Mouse (Mus musculus) inflammation-experienced regulatory T-cells, adult 16 weeks (primary cell): ENCODE data around the gene Cysrt1. TPM values are rescaled to one million over a fixed set of nuclear protein-coding genes. Genes with fewer than 3 reads are reported as not detected.

Source experiments
- polyA plus RNA-seq: library from polyadenylated mRNA; unstranded; fragments of 100-300 nt; shearing (Covaris generic); gene quantifications from one replicate; pipeline ENCODE4 v1.2.1, GENCODE M21; 2017

Cysrt1 gene
- not detected for polyA plus RNA-seq

DNA sequence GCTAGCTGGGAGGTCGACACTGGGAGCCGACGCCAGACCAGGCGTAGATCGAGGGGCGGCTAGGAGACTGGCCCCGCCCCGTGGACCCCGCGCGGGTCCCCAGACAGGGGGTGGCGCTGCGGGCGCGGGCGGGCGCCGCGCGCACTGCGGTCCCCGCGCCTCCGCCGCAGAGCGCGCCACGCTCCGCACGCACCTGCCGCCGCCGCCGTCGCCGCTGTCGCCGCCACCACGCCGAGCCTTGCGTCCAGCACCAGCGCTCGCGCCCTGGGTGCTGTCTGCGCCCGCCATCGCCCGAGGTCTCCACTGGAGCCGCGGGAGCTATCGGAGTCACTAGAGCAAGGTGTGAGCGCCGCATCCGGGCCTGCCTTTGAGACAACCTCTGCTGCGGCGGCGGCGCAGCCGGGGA is at the start of gene Cysrt1, which contains the start of gene Rnf208:
Gene Cysrt1, minus strand, starts transcription at position 352 of the 406 bp plus-strand sequence.
Gene Rnf208, plus strand, starts transcription at position 155 of the 406 bp plus-strand sequence.

DNA sequence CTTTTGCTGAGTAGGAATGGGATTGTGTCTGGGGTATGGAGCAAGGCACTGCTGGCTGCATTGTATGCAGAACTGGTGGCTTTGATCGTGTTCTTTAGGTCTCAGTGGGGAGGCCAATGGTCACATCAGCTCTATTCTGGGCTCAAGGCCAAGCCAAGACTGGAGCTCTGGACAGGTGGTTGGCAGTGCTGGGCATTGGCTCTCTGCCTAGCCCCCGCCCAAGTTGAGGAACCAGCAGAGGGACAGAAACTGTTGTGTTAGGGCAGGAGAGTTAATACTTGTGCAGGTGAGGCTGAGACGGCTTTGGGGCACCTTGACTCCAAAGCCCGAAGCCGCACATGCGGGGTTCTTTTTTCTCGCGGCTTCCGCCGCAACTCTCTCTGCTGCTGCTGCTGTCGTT is 47.4 kb upstream of the Cysrt1 start, which contains the start of gene Lrrc26:
Gene Lrrc26, plus strand, starts transcription at position 265 of the 400 bp plus-strand sequence.

DNA sequence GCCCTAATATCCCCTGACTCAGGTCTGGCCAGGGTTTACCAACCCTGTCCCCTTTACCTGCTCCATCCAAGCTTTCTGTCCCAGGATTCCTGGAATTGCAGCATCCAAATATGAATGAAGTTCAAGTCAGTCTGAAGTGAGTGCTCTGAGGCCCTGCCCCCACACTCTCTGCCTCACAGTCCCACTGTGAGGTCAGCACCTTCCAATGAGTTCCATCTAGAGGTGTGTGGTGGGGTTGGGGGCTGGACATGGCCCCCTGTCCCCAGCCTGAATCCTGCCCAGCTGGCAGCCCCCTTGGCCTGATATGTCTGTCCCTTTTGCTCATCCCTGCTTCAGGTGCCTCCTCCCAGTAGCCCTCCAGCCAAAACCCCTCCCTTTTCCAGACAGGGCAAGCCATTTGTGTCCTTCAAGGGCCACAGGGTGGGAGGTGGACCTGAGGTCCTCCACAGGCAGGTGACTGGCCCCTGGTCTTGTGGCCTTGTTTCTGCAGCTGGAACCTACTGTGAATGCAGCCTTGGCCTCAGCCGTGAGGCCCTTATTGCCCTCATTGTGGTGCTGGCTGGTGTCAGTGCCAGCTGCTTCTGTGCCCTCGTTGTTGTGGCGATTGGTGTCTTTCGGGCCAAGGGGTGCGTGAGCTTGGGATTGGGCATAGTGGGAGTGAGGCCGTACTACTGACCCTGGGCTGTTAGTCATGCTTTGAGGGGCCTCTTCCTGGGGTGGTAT is 45.8 kb upstream of the Cysrt1 start, which contains the start of gene Tmem210:
Gene Tmem210, plus strand, starts transcription at position 219 of the 723 bp plus-strand sequence.

DNA sequence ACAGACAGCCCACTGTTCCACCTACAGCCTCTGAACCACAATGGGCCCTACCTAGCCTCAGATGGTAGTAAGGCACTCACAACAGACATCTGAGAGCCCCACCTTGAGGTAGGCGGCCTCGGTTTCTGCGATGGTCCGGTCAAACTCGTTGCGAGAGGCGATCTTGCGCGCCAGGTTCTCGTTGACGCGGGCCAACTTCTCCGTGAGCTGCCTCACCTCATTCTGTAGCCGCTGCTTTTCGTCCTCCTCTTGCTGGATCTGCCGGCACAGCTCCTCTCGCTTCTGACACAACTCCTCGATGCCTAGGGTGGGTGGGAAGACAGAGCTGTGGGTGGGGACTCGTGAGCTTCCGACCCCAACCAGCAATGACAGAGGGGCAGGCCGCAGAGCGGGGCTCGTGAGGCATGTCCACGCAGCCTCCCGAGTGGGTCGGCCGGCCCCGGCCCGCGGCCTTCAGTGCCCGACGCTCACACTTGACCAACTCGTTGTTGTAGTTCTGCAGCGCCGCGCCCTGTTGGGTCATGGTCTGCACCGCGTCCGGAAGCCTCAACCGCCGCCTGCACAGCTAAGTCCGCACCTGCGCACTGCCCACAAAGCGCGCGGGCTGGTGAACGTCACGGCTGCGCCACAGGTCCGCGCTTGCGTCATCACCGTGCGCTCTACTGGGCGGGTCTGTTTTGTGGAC is 29.7 kb upstream of the Cysrt1 start, which contains the start of the genes Ssna1 and Anapc2:
Gene Ssna1, minus strand, starts transcription at position 612 of the 685 bp plus-strand sequence.
Gene Anapc2, plus strand, starts transcription at position 652 of the 685 bp plus-strand sequence.

DNA sequence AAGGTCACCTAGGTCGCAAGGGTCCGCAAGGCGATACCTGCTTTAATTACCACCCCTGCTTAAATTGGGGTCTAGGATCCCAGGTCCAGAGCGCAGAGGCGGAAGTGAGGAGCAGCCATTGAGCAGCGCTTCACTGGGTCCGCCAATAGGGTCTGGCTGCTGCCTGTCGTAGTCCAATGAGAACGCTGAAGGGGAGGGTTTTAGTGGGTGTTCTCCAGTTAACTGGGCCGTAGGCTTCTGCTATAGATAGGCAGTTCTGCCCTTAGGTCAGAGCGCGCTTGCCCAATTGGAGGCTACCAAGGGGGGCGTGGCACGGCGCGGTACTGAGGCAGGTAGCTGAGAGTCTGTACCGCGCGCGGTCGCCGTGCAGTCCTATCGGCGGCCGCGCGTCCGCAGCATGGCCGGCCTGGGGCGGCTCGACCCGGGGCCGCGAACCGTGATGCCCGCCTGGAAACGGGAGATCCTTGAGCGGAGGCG is 20.1 kb upstream of the Cysrt1 start, which contains the start of gene Tprn:
Gene Tprn, plus strand, starts transcription at position 328 of the 477 bp plus-strand sequence.

DNA sequence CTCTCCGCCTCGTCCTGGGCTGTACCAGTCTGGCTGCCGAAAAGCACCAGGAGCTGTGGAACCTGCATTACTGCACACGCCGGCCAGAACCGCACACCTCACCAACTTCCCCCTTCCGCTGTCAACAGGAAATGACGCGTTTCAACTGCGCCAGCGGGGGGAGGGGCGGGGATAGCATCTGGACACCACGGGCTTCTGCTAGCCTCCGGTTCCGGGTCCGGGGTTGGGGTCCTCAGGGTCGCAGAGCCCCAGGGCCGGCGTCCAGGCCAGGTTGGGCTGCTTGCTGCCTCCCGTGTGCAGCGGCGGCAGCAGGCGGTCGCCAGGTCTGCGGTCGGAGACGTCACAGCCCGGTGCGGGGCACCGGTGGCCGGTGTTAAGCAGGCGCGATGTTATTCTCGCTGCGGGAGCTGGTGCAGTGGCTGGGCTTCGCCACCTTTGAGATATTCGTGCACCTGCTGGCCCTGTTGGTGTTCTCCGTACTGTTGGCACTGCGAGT is 13.1 kb upstream of the Cysrt1 start, which contains the start of gene Tmem203:
Gene Tmem203, plus strand, starts transcription at position 156 of the 496 bp plus-strand sequence.

DNA sequence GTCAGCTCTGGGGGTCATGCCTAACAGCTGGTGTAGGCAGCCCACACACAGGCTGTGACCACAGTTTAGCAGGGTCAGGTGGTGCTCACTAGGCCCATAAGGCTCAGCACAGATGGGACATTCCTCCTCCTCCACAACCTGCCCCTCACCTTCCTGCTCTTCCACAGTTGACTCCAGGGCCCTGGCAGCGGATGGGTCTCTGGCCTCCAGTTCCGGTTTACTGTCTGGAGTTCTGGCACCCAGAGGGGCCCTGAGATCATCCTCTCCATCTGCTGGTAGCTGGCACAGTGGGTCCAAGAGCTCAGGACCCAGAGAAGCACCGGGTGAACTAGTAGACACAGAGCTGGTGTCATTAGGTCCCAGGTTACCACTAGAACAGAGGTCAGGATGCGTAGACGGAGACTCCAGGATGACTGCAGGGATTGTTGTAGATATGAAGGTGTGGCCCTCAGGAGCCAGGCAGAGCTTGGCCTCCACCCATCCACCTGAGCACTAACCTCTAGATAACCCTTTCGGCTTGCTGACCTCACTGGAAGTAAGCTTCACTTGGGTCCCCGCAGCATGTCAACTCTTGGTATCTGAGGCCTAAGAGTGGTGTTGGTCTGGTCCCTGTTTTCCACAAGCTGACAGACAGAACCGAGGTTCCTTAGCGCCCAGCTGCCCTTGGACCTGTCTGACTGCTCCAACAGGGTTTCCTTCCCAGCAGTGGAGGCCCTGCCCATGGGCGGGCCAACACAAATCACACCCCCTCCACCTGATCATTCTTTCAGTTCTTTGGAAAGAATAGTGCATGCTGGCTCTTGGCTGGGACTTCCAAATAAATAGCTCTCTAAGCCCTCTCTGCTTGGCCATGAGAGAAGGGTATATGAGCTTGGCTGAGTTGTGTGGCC is 4.2 kb upstream of the Cysrt1 start, which contains the start of gene AL732309.1:
Gene AL732309.1, minus strand, starts transcription at position 681 of the 890 bp plus-strand sequence.

DNA sequence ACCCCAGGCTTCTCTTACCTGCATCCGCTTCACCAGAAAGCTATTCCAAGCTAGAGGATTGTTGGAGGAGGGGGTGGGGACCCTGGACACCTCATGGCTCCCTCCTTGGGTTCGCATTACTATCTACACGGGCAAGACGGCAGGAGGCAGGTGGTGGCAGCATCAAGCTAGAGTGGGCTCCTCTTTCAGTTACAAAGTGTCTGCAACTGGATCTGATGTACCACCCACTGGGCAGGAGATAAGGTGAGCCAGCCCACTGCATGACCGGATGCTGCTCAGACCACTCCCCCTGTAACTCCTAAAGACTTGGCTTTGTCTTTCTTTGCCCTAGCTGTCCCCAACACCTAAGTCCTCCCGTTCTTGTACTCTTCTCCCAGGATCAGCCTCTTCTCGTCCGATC is 5.6 kb downstream of the Cysrt1 start, which contains the start of gene Rnf224:
Gene Rnf224, minus strand, starts transcription at position 174 of the 400 bp plus-strand sequence.

DNA sequence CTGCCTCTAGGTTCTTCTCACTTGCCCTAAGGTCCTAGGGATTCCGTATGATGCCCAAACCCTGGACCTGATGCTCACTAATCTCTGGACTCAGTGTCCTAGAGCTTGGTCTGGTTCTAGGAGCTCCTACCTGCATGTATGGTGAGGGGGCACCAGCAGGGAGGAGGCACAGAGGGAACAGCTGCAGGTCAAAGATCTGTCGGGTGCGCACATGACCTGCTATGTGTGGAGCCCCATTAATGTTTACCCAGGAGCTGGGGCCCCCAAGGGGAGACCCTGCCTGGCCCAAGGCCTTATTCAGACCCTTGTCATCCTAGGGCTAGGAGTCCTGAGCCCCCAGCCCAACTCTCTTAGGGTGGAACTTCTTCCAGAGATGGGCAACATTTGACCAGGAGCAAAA is 8.2 kb downstream of the Cysrt1 start, which contains the start of gene Slc34a3:
Gene Slc34a3, minus strand, starts transcription at position 315 of the 400 bp plus-strand sequence.

DNA sequence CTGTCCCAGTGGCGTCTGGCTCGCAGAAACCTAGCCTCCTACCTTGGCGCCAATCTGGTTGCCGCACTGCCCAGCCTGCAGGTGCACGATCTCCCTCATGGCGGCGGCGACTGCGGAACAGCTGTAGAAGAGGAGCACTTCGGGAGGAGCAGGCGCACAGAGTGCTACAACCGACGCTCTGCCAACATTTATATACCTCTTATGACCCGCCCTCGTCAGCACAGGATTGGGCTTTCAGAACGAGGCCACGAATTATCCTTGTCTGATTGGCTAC is 17.8 kb downstream of the Cysrt1 start, which contains the start of gene Tubb4b:
Gene Tubb4b, minus strand, starts transcription at position 211 of the 274 bp plus-strand sequence.

DNA sequence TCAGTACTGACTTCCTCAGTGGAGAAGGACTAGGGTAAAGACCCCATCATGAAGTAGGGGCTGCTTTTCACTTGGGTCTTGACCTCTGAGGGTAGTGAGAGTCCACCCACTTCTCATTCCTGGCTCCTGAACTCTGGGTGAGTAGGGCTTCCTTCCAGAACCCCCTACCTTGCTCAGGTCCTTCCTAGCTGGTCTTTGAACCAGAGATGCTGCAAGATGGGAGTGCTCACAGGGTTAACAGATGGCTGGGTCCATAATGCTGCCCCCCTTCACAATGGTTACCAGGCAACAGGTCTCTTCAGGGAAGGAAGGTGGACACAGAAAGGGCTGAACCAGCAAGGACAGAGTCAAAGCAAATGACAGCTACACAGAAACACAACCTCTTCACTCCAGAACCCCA is 23.8 kb downstream of the Cysrt1 start, which contains the start of gene Fam166a:
Gene Fam166a, plus strand, starts transcription at position 301 of the 400 bp plus-strand sequence.

DNA sequence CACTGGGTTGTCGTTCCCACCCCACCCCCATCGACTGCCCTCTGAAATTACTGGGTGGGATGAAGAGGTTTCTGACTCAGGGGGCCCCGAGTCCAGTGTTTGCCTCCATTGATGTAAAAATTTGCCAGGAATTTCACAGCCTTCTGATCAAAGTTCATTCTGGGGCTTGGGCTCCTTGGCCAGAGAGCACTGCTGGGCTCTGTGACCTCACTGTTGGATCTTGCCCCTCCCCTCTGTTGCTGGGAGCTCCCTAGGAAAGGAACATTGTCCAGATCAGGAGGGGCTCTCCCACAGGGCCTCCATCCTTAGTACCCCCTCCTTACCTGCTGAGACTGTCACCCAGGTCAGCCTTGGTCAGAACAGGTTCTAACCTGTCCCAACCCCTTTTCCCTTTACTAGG is 27.8 kb downstream of the Cysrt1 start, which contains the start of gene Stpg3:
Gene Stpg3, minus strand, starts transcription at position 194 of the 400 bp plus-strand sequence.

DNA sequence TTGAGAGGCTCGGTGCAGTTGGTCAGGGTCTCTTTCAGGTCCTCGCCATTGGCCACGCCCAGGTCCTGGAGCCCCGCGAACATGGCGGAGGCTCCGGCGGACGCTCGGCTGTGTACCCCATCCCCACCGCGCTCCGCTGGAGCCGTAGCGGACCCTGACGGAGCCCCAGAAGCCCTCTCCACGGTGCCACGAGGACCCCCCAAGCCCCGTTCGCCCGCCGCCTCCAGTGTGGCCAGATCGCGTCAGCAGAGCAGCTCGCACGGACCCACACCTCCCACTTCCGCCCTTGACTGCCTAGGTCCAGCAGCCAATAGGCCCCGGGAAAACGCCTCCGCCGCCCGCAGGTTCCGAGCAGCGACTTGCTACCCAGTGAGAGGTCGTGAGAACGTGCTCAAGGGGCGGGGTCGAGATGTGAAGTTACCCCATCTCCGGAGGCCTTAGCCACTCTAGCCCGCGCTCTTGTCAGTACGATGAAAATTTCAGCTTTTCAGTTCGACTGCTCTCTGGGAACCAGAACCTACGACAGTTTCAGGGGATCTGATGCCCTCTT is 31.1 kb downstream of the Cysrt1 start, which contains the start of gene Nelfb:
Gene Nelfb, minus strand, starts transcription at position 369 of the 550 bp plus-strand sequence.

DNA sequence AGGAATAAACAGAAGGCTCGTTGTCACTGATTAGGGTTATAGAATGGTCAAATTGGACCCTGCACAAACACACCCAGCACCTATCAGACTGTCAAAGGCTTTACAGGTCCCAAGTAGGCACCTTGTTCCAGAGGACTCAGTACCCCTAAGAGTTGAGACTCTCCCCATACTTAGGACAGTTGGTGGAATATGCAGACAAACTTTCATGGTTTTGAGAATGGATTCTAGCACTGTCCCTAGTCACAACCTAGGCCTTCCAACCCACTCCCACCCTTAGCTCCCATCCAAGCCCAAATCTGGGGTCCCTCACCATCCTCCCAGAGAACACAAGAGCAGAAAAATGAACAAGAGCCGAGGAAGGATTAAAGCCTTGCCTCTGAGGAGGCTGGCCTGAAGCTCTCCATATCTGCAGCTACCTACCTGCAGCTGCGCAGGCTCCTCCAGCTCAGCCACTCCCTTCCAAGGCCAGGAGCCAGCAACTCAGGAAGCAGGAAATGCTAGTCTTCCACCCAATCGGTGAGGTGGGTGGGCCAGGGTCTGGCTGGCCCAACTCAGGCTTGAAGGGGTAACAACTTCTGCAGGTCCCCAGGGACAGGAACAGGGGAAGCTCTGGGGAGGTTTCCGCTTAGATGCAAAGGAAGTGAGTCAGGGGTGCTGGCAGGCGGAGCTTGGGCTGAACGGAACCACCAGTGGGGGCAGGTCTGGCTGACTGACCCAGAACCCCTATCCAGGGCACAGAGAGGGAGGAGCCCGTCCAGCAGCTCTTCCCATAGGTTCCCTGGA is 45.9 kb downstream of the Cysrt1 start, which contains the start of gene Tor4a:
Gene Tor4a, minus strand, starts transcription at position 715 of the 783 bp plus-strand sequence.

Other genes starting within 250 kb of the Cysrt1 start
- gene Nsmf, start 188.1 kb downstream of the Cysrt1 start, polyA plus RNA-seq, result 45.0 TPM
- 0.73 TPM for gene Entpd8, start 162.1 kb downstream of the Cysrt1 start, polyA plus RNA-seq
- gene Noxa1, start 147.3 kb downstream of the Cysrt1 start, polyA plus RNA-seq, result 18.1 TPM
- 0.72 TPM for gene Nrarp, start 61.7 kb downstream of the Cysrt1 start, polyA plus RNA-seq
- 176 TPM for gene Tor4a, start 45.6 kb downstream of the Cysrt1 start, polyA plus RNA-seq
- gene Nelfb, start 31.0 kb downstream of the Cysrt1 start, polyA plus RNA-seq, result 202 TPM
- not detected for gene Stpg3, start 27.8 kb downstream of the Cysrt1 start, polyA plus RNA-seq
- gene Fam166a, start 23.7 kb downstream of the Cysrt1 start, polyA plus RNA-seq, result 1.7 TPM
- gene Tubb4b, start 17.8 kb downstream of the Cysrt1 start, polyA plus RNA-seq, result 214 TPM
- not detected for gene Slc34a3, start 8.1 kb downstream of the Cysrt1 start, polyA plus RNA-seq
- gene Rnf224, start 5.7 kb downstream of the Cysrt1 start, polyA plus RNA-seq, result not detected
- gene Rnf208, start 197 bp downstream of the Cysrt1 start, polyA plus RNA-seq, result not detected
- 8.7 TPM for gene AL732309.1, start 4.4 kb upstream of the Cysrt1 start, polyA plus RNA-seq
- gene Tmem203, start 13.0 kb upstream of the Cysrt1 start, polyA plus RNA-seq, result 17.5 TPM
- 5.5 TPM for gene Tprn, start 20.2 kb upstream of the Cysrt1 start, polyA plus RNA-seq
- gene Ssna1, start 30.0 kb upstream of the Cysrt1 start, polyA plus RNA-seq, result 131 TPM
- 120 TPM for gene Anapc2, start 30.0 kb upstream of the Cysrt1 start, polyA plus RNA-seq
- gene Tmem210, start 45.7 kb upstream of the Cysrt1 start, polyA plus RNA-seq, result not detected
- gene Lrrc26, start 47.5 kb upstream of the Cysrt1 start, polyA plus RNA-seq, result not detected
- 0.10 TPM for gene Grin1, start 76.7 kb upstream of the Cysrt1 start, polyA plus RNA-seq
- 23.8 TPM for gene Man1b1, start 89.9 kb upstream of the Cysrt1 start, polyA plus RNA-seq
- gene Dpp7, start 113.9 kb upstream of the Cysrt1 start, polyA plus RNA-seq, result 28.5 TPM
- gene Uap1l1, start 123.2 kb upstream of the Cysrt1 start, polyA plus RNA-seq, result 18.3 TPM
- gene Sapcd2, start 129.9 kb upstream of the Cysrt1 start, polyA plus RNA-seq, result 1.2 TPM
- not detected for gene Entpd2, start 153.4 kb upstream of the Cysrt1 start, polyA plus RNA-seq
- gene Npdc1, start 156.9 kb upstream of the Cysrt1 start, polyA plus RNA-seq, result 3.4 TPM
- gene Fut7, start 180.8 kb upstream of the Cysrt1 start, polyA plus RNA-seq, result 10.9 TPM
- gene Abca2, start 186.3 kb upstream of the Cysrt1 start, polyA plus RNA-seq, result 30.7 TPM
- gene Clic3, start 214.4 kb upstream of the Cysrt1 start, polyA plus RNA-seq, result 3.9 TPM
- 100 TPM for gene Paxx, start 218.6 kb upstream of the Cysrt1 start, polyA plus RNA-seq
- gene Ptgds, start 227.6 kb upstream of the Cysrt1 start, polyA plus RNA-seq, result not detected